Mouse (Mus musculus): ENCODE measurements at regions not wholly inside any gene's neighbourhood (a gene's known extent, or its start where the extent isn't known, plus 50 kb on each side); places are given as distances from the start of the nearest gene placed in this dataset.

DNA sequence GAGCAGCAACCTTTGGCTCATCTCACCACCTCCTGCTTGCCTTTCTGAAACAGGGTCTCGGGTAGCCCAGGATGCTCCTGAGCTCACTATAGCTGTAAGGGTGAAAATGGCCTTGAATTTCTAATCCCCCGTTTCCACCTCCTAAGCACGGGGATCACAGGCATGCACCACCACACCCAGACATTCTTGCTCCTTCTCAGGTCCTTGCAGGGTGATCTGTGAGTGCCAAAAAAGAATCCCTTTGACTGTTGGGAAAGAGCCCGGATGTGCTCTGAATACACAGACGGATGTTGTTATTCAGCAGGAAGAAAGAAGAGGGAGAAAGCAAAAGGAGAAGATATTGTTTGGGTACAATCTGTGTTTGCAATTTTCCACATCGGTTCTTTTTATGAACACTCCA, 140.4 kb upstream of the Podxl start:
- no peak for TF ChIP-seq POLR2A (IDR thresholded peaks at IDR 0.05; ENCODE audit: low read depth, low read length)
- TF ChIP-seq CTCF (conservative IDR thresholded peaks at IDR 0.05; ENCODE audit: insufficient read depth, insufficient read length, low read depth, low read length), result no peak
- Histone ChIP-seq H3K4me3 (ENCODE audit: insufficient read depth, low read depth, low read length) (no peak overlapping the region), H3K4me1 (ENCODE audit: control insufficient read depth, insufficient read depth, low read length) (no peaks in the 10 kb centered on the region), H3K27ac (ENCODE audit: insufficient read depth, low read depth, low read length) (no peak overlapping the region), H3K27me3 (replicated peaks; ENCODE audit: control insufficient read depth, insufficient read depth, low read length) (no peaks in the 10 kb centered on the region), H3K36me3 (ENCODE audit: control insufficient read depth, insufficient read depth, low read length) (no peaks in the 10 kb centered on the region)
- DNase-seq, result no peak
- WGBS, result 84% methylated on average over 6 of the region's 6 CpGs

DNA sequence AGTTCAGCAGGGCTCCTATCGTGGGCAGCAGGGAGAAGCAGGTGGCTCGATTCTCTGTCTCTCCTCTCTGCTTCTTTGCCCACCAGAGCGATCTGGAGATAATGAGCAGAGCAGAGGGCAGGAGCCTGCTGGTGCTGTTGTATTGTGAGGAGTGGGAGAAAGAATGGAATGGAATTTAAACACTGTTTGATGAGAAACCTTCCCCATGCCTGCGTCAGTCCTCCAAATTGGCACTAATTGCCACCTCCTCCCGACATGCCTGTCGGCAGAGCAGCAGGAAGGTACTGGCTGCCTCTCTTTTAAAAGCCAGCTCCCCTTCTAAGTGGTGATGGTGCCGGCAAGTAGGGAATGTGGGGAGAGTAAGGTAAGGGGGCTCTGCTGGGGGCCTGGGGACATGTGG, 139.2 kb upstream of the Podxl start:
- Histone ChIP-seq H3K4me1 (ENCODE audit: control insufficient read depth, insufficient read depth, low read length) (no peaks in the 10 kb centered on the region), H3K27me3 (replicated peaks; ENCODE audit: control insufficient read depth, insufficient read depth, low read length) (no peaks in the 10 kb centered on the region), H3K27ac (ENCODE audit: insufficient read depth, low read depth, low read length) (no peak overlapping the region), H3K36me3 (ENCODE audit: control insufficient read depth, insufficient read depth, low read length) (no peaks in the 10 kb centered on the region), H3K4me3 (ENCODE audit: insufficient read depth, low read depth, low read length) (no peak overlapping the region)
- DNase-seq, result no peak
- WGBS, result 32% methylated on average over 7 of the region's 7 CpGs
- no peak for TF ChIP-seq POLR2A (IDR thresholded peaks at IDR 0.05; ENCODE audit: low read depth, low read length)
- no peak for TF ChIP-seq CTCF (conservative IDR thresholded peaks at IDR 0.05; ENCODE audit: insufficient read depth, insufficient read length, low read depth, low read length)

DNA sequence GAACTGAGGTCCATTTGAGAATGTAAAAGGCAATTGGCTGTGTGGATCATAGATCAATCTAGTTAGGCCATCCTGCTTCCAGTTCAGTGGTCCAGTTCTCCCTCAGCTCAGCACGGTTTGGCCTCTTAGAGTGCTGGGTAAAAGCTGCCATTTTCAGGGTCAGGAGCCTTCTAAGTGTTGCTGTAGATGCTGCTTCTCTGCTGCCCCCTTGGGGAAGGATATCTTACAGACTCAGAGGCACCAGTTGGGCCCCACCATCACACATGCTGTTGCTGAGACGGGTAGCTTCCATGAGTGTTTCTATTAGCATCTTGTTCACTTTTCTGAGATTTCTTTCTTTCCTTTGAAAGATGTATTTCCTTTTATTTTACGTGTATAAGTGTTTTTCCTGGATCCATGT, 132.1 kb upstream of the Podxl start:
- H3K36me3 ChIP-seq (ENCODE audit: control insufficient read depth, insufficient read depth, low read length), result no peaks in the 10 kb centered on the region
- H3K4me1 ChIP-seq (ENCODE audit: control insufficient read depth, insufficient read depth, low read length), result no peaks in the 10 kb centered on the region
- H3K4me3 ChIP-seq (ENCODE audit: insufficient read depth, low read depth, low read length), result no peak overlapping the region
- TF ChIP-seq CTCF (conservative IDR thresholded peaks at IDR 0.05; ENCODE audit: insufficient read depth, insufficient read length, low read depth, low read length) (0 out of 2 replicates have a peak, but pooled peaks have one; percentile 5), POLR2A (IDR thresholded peaks at IDR 0.05; ENCODE audit: low read depth, low read length) (no peak)
- no peak overlapping the region for H3K27ac ChIP-seq (ENCODE audit: insufficient read depth, low read depth, low read length)
- WGBS, result 69% methylated on average over 3 of the region's 3 CpGs
- no peak for DNase-seq
- no peaks in the 10 kb centered on the region for H3K27me3 ChIP-seq (replicated peaks; ENCODE audit: control insufficient read depth, insufficient read depth, low read length)

DNA sequence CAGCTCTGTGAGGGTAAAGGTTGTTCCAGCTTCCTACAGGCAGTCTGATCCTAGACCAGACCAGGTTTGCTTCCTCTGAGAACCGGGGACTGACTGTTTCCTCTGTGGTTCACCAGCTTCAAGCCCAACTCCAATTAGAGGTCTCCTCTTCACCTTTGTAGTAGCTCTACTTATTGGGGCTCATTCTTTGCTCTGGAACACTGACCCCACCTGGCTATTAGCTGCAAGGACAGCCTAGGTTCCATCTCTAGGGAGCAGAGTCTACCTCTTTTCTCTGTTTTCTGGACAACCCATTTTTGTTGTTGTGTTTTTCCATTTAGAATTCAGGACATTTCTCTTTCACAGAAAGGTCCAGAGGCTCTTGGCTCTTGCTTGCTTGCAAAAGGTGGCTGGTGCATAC, 129.3 kb upstream of the Podxl start:
- no peak for TF ChIP-seq POLR2A (IDR thresholded peaks at IDR 0.05; ENCODE audit: low read depth, low read length)
- peak; percentile 33 for TF ChIP-seq CTCF (conservative IDR thresholded peaks at IDR 0.05; ENCODE audit: insufficient read depth, insufficient read length, low read depth, low read length)

DNA sequence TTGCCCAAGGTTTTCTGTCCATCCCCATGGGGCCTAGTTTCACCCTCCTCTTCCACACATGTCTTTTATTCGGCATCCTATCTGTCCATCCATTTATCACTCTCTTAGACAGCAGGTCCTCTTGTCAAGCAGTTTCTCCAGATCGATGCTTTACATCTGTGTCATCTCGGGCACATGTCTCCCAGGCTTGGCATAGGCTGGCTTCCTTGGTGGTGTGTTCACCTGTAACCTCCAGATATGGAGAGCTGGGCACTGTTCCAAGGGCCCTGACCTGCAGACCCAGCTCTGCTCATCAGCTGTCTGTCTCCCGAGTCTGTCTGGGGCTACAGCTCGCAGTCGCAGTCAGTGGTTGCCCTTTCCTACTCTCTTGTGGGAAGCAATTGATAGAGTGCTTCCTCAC, 128.2 kb upstream of the Podxl start:
- Histone ChIP-seq H3K4me1 (ENCODE audit: control insufficient read depth, insufficient read depth, low read length) (no peaks in the 10 kb centered on the region), H3K27me3 (replicated peaks; ENCODE audit: control insufficient read depth, insufficient read depth, low read length) (no peaks in the 10 kb centered on the region), H3K36me3 (ENCODE audit: control insufficient read depth, insufficient read depth, low read length) (no peaks in the 10 kb centered on the region), H3K27ac (ENCODE audit: insufficient read depth, low read depth, low read length) (no peak overlapping the region), H3K4me3 (ENCODE audit: insufficient read depth, low read depth, low read length) (no peak overlapping the region)
- no peak for DNase-seq
- WGBS, result 56% methylated on average over 6 of the region's 6 CpGs
- TF ChIP-seq POLR2A (IDR thresholded peaks at IDR 0.05; ENCODE audit: low read depth, low read length), result no peak
- TF ChIP-seq CTCF (conservative IDR thresholded peaks at IDR 0.05; ENCODE audit: insufficient read depth, insufficient read length, low read depth, low read length), result no peak

More for the DNA sequence above, 129.3 kb upstream of the Podxl start:
- 75% methylated on average over 1 of the region's 1 CpGs for WGBS
- no peaks in the 10 kb centered on the region for H3K36me3 ChIP-seq (ENCODE audit: control insufficient read depth, insufficient read depth, low read length)
- no peaks in the 10 kb centered on the region for H3K27me3 ChIP-seq (replicated peaks; ENCODE audit: control insufficient read depth, insufficient read depth, low read length)
- DNase-seq, result no peak
- no peak overlapping the region for H3K4me3 ChIP-seq (ENCODE audit: insufficient read depth, low read depth, low read length)
- H3K27ac ChIP-seq (ENCODE audit: insufficient read depth, low read depth, low read length), result no peak overlapping the region
- H3K4me1 ChIP-seq (ENCODE audit: control insufficient read depth, insufficient read depth, low read length), result no peaks in the 10 kb centered on the region

DNA sequence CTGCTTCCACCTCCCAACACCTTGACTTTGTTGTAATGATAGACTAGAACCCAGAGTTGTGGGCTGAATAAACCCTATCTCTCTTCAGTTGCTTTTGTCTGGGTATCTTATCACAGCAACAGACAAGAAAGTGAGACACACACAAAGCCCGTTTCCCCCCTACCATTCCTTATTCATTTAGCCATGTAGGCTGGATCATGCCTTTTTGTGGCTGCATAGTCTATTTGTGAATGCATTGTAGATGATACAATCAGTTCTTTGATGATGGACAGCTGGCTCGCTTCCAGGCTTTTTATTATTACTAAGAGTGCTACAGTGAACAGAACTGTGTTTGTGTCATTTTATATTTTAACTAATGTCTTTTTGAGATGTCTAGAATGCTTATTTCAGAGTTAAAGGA, 116.3 kb upstream of the Podxl start:
- TF ChIP-seq POLR2A (IDR thresholded peaks at IDR 0.05; ENCODE audit: low read depth, low read length), result no peak
- TF ChIP-seq CTCF (conservative IDR thresholded peaks at IDR 0.05; ENCODE audit: insufficient read depth, insufficient read length, low read depth, low read length), result no peak
- DNase-seq, result no peak
- Histone ChIP-seq H3K36me3 (ENCODE audit: control insufficient read depth, insufficient read depth, low read length) (no peaks in the 10 kb centered on the region), H3K4me1 (ENCODE audit: control insufficient read depth, insufficient read depth, low read length) (no peaks in the 10 kb centered on the region), H3K27me3 (replicated peaks; ENCODE audit: control insufficient read depth, insufficient read depth, low read length) (no peaks in the 10 kb centered on the region), H3K4me3 (ENCODE audit: insufficient read depth, low read depth, low read length) (no peak overlapping the region), H3K27ac (ENCODE audit: insufficient read depth, low read depth, low read length) (no peak overlapping the region)
- WGBS, result 68% methylated on average over 2 of the region's 2 CpGs

DNA sequence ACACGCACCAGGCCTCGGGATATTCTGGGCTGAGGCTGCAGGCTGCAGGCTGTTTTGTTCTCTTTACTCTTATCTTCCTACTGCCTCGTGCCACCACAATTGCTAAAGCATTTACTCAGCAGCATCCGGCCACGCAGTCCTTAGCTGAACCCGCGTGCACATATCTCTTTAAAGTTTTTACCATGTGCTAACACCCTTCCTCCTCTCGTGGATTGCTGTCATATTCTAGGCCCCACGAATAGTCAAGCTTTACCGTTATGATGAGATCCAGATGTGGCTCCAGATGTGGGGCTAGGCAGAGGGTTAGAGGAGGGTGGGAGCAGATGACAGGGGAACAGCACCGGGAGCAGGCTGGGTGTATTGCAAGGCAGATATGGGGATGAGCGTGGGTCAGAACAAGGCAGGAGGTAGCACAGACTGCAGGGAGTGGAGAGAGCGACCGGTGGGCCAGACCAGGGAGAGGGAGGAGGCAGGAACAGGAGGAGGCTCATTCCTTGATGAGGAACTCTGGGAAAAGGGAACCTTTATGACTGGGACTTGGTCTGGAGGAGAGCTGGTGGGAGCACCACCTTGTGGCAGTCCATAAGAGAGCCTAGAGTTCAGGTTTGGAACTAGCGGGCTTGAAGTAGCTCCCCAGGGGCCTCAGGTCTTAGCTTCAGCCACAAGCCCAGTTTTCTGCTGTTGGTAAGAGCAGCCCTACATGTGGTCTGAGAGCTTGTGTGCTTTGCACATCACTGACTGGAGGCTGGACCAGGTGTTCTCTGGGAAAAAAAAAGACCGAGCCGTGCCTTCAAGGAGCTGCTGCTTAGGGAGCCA, 102.1 kb upstream of the Podxl start:
- no peaks in the 10 kb centered on the region for H3K36me3 ChIP-seq (ENCODE audit: control insufficient read depth, insufficient read depth, low read length)
- no peaks in the 10 kb centered on the region for H3K27me3 ChIP-seq (replicated peaks; ENCODE audit: control insufficient read depth, insufficient read depth, low read length)
- no peak overlapping the region for H3K4me3 ChIP-seq (ENCODE audit: insufficient read depth, low read depth, low read length)
- no peaks in the 10 kb centered on the region for H3K4me1 ChIP-seq (ENCODE audit: control insufficient read depth, insufficient read depth, low read length)
- no peak for DNase-seq
- no peak for TF ChIP-seq CTCF (conservative IDR thresholded peaks at IDR 0.05; ENCODE audit: insufficient read depth, insufficient read length, low read depth, low read length)
- no peak for TF ChIP-seq POLR2A (IDR thresholded peaks at IDR 0.05; ENCODE audit: low read depth, low read length)
- no peak overlapping the region for H3K27ac ChIP-seq (ENCODE audit: insufficient read depth, low read depth, low read length)
- 69% methylated on average over 17 of the region's 17 CpGs for WGBS

Measured in kidney, adult 2 months (tissue).